Comparison of ENCODE assay signal across 12 mouse cellular contexts in genomic region chr7:70342076-70342475, GRCm38 (mm10). TPM values are rescaled to one million over a fixed set of nuclear protein-coding genes. Genes with fewer than 3 reads are reported as not detected.
DNase-seq lines count a peak whose midpoint lies in the region; ATAC-seq and TF ChIP-seq lines count a peak whose summit lies in the region.
"Had no signal": no experiment of that assay in that cellular context is flagged by ENCODE, and none has a peak within 500 bp of the region (broad histone marks: within the 10 kb centered on the region; RNA-seq: fewer than 3 reads in every experiment).

No protein-coding gene starts in this region.

- no peak overlapping the region for H3K9ac ChIP-seq in embryonic facial prominence, embryonic 11.5 days (replicated peaks; ENCODE audit: low read length)
- no peak overlapping the region for H3K9ac ChIP-seq in lung, embryonic 14.5 days
- H3K9ac ChIP-seq in forebrain, embryonic 14.5 days (ENCODE audit: low read length), result no peak overlapping the region
- H3K9ac ChIP-seq in midbrain, embryonic 16.5 days (ENCODE audit: low read depth, low read length), result no peak overlapping the region

- H3K36me3 ChIP-seq in embryonic facial prominence, embryonic 11.5 days (replicated peaks; ENCODE audit: control insufficient read depth, insufficient read depth, low read depth, low read length), result no peaks in the 10 kb centered on the region
- H3K36me3 ChIP-seq in embryonic facial prominence, embryonic 10.5 days (replicated peaks), result peaks cover 14% of the 10 kb centered on the region; the same call in 1 of the 2 replicates
- H3K36me3 ChIP-seq in lung, embryonic 14.5 days (ENCODE audit: insufficient read depth), result peaks cover 39% of the 10 kb centered on the region
- H3K36me3 ChIP-seq in forebrain, embryonic 14.5 days (ENCODE audit: control insufficient read depth, insufficient read depth, low read length), result no peaks in the 10 kb centered on the region
- H3K36me3 ChIP-seq in midbrain, embryonic 16.5 days (ENCODE audit: control insufficient read depth, insufficient read depth, low read length), result no peaks in the 10 kb centered on the region

- H3K27me3 ChIP-seq in embryonic facial prominence, embryonic 11.5 days (ENCODE audit: control insufficient read depth, insufficient read depth, low read length), result peaks cover 19% of the 10 kb centered on the region
- H3K27me3 ChIP-seq in embryonic facial prominence, embryonic 10.5 days (replicated peaks; ENCODE audit: low read depth, poor library complexity, severe bottlenecking), result peaks cover 90% of the 10 kb centered on the region
- H3K27me3 ChIP-seq in lung, embryonic 14.5 days (ENCODE audit: insufficient read depth, low read length), result 0 out of 2 replicates have a peak, but pooled peaks cover 7% of the 10 kb centered on the region
- peaks cover 70% of the 10 kb centered on the region for H3K27me3 ChIP-seq in forebrain, embryonic 14.5 days (replicated peaks; ENCODE audit: control insufficient read depth, insufficient read depth, low read length)
- H3K27me3 ChIP-seq in midbrain, embryonic 16.5 days (ENCODE audit: control insufficient read depth, insufficient read depth, low read depth, low read length), result peaks cover 51% of the 10 kb centered on the region
- H3K27me3 ChIP-seq: Patski had no signal

- ATAC-seq in embryonic facial prominence, embryonic 11.5 days (replicated peaks; ENCODE audit: insufficient number of reproducible peaks, low FRiP score, low TSS enrichment, low read depth), result no peak
- ATAC-seq in lung, embryonic 14.5 days (ENCODE audit: insufficient read depth), result no peak
- no peak for ATAC-seq in forebrain, embryonic 14.5 days
- no peak for ATAC-seq in midbrain, embryonic 16.5 days
- ATAC-seq: Patski had no signal

- WGBS in embryonic facial prominence, embryonic 11.5 days, result 18% methylated on average over 2 of the region's 2 CpGs
- 23% methylated on average over 2 of the region's 2 CpGs for whole genome bisulfite sequencing in embryonic facial prominence, embryonic 10.5 days
- WGBS in lung, embryonic 14.5 days, result 58% methylated on average over 2 of the region's 2 CpGs
- 12% methylated on average over 2 of the region's 2 CpGs for WGBS in forebrain, embryonic 14.5 days
- whole genome bisulfite sequencing in midbrain, embryonic 16.5 days, result 16% methylated on average over 2 of the region's 2 CpGs

- peak; percentile 1 for DNase-seq in embryonic facial prominence, embryonic 11.5 days (ENCODE audit: low spot score)
- DNase-seq in embryonic facial prominence, embryonic 10.5 days (ENCODE audit: low spot score), result no peak
- DNase-seq in lung, embryonic 14.5 days, result peak; percentile 3
- DNase-seq in lung, postnatal 36 days, result no peak
- DNase-seq in forebrain, embryonic 14.5 days (ENCODE audit: low spot score), result no peak
- DNase-seq in layer of hippocampus, adult 9-10 months (ENCODE audit: low spot score), result no peak
- no peak for DNase-seq in liver
- DNase-seq: cerebellum, adult 11 months; lung, adult 2 months; thymus, postnatal 36 days had no signal

- no peaks in the 10 kb centered on the region for H3K9me3 ChIP-seq in embryonic facial prominence, embryonic 11.5 days (replicated peaks; ENCODE audit: control insufficient read depth, low read length)
- H3K9me3 ChIP-seq in embryonic facial prominence, embryonic 10.5 days, result no peaks in the 10 kb centered on the region
- no peaks in the 10 kb centered on the region for H3K9me3 ChIP-seq in lung, embryonic 14.5 days (ENCODE audit: low read depth, low read length)
- H3K9me3 ChIP-seq in forebrain, embryonic 14.5 days (replicated peaks; ENCODE audit: control insufficient read depth, low read length), result no peaks in the 10 kb centered on the region
- H3K9me3 ChIP-seq in midbrain, embryonic 16.5 days (replicated peaks; ENCODE audit: control insufficient read depth, low read length, poor library complexity, severe bottlenecking), result no peaks in the 10 kb centered on the region

- no peak for TF ChIP-seq CTCF in lung, embryonic 14.5 days (IDR thresholded peaks at IDR 0.05; ENCODE audit: low read depth)

- H3K27ac ChIP-seq in embryonic facial prominence, embryonic 11.5 days (replicated peaks; ENCODE audit: low read depth, low read length), result no peak overlapping the region
- H3K27ac ChIP-seq in embryonic facial prominence, embryonic 10.5 days (replicated peaks), result no peak overlapping the region
- no peak overlapping the region for H3K27ac ChIP-seq in lung, embryonic 14.5 days (ENCODE audit: low read depth)
- H3K27ac ChIP-seq in forebrain, embryonic 14.5 days (ENCODE audit: low read depth, low read length), result 0 out of 2 replicates have a peak overlapping the region, but pooled peaks have one; percentile 15
- peak overlapping the region; percentile 58 for H3K27ac ChIP-seq in midbrain, embryonic 16.5 days (ENCODE audit: low read length)

- peaks cover 3% of the 10 kb centered on the region for H3K4me1 ChIP-seq in embryonic facial prominence, embryonic 11.5 days (ENCODE audit: control insufficient read depth, insufficient read depth, low read length)
- peaks cover 71% of the 10 kb centered on the region for H3K4me1 ChIP-seq in embryonic facial prominence, embryonic 10.5 days
- H3K4me1 ChIP-seq in lung, embryonic 14.5 days (ENCODE audit: insufficient read depth), result peaks cover 20% of the 10 kb centered on the region
- H3K4me1 ChIP-seq in forebrain, embryonic 14.5 days (ENCODE audit: control insufficient read depth, insufficient read depth, low read length), result peaks cover 7% of the 10 kb centered on the region
- H3K4me1 ChIP-seq in midbrain, embryonic 16.5 days (ENCODE audit: control insufficient read depth, insufficient read depth, low read length), result peaks cover 17% of the 10 kb centered on the region

- H3K4me2 ChIP-seq in embryonic facial prominence, embryonic 11.5 days (ENCODE audit: low read depth, low read length), result no peak overlapping the region
- H3K4me2 ChIP-seq in lung, embryonic 14.5 days, result no peak overlapping the region
- no peak overlapping the region for H3K4me2 ChIP-seq in forebrain, embryonic 14.5 days (ENCODE audit: low read length)
- peak overlapping the region; percentile 19; the same call in 1 of the 2 replicates for H3K4me2 ChIP-seq in midbrain, embryonic 16.5 days (ENCODE audit: low read length)

- H3K4me3 ChIP-seq in embryonic facial prominence, embryonic 11.5 days (ENCODE audit: low read depth, low read length), result no peak overlapping the region
- H3K4me3 ChIP-seq in embryonic facial prominence, embryonic 10.5 days, result no peak overlapping the region
- H3K4me3 ChIP-seq in lung, embryonic 14.5 days (ENCODE audit: low read depth, low read length), result no peak overlapping the region
- no peak overlapping the region for H3K4me3 ChIP-seq in forebrain, embryonic 14.5 days (ENCODE audit: low read depth, low read length)
- no peak overlapping the region for H3K4me3 ChIP-seq in midbrain, embryonic 16.5 days (ENCODE audit: low read depth, low read length)

RNA-seq across cellular contexts. Expression of gene Nr2f2, which starts 24.5 kb away (rescaled TPM):
- polyA plus RNA-seq in embryonic facial prominence, embryonic 11.5 days (2014; fragmentation: Nextera tagmentation; extraction: Ambion mirVana), result 106 and 114 TPM in 2 replicates
- 89.7 and 99.8 TPM in 2 replicates for polyA plus RNA-seq in embryonic facial prominence, embryonic 10.5 days (2016; fragmentation: Nextera tagmentation; extraction: Ambion mirVana)
- 142 and 146 TPM in 2 replicates for polyA plus RNA-seq in lung, embryonic 14.5 days (2014; fragmentation: Nextera tagmentation; extraction: Ambion mirVana)
- polyA plus RNA-seq in forebrain, embryonic 14.5 days (2014; fragmentation: Nextera tagmentation; extraction: Ambion mirVana), result 73.7 and 82.5 TPM in 2 replicates
- polyA plus RNA-seq in midbrain, embryonic 16.5 days (2015; fragmentation: Nextera tagmentation; extraction: Ambion mirVana), result 78.0 and 102 TPM in 2 replicates

Comparison
In these comparisons a context has a peak if more than half of its experiments do, and no peak if none do; other contexts are left out.
1. DNase-seq: peak in embryonic facial prominence, embryonic 11.5 days (single experiment) and lung, embryonic 14.5 days (single experiment); none in embryonic facial prominence, embryonic 10.5 days (single experiment), lung, postnatal 36 days (single experiment), forebrain, embryonic 14.5 days (single experiment), layer of hippocampus, adult 9-10 months (single experiment) and liver (single experiment).
2. H3K27ac ChIP-seq: peak in forebrain, embryonic 14.5 days (single experiment) and midbrain, embryonic 16.5 days (single experiment); none in embryonic facial prominence, embryonic 11.5 days (single experiment), embryonic facial prominence, embryonic 10.5 days (single experiment) and lung, embryonic 14.5 days (single experiment).